Mouse (Mus musculus) hindbrain, postnatal 0 days (tissue): ENCODE results near the gene Adamts4. TPM values are rescaled to one million over a fixed set of nuclear protein-coding genes. Genes with fewer than 3 reads are reported as not detected.

Experiments
- ATAC-seq: fragments of 200-750 bp; cut with Nextera tagmentation; 2 replicates; pipeline ENCODE4 v1.8.0; 2017; ENCODE audit warnings: mild to moderate bottlenecking, moderate TSS enrichment, moderate library complexity
- DNase-seq: peaks from one replicate; pipeline ENCODE4 v3.0.0-alpha.2; 2015; ENCODE audit warnings: low spot score
- H3K27ac ChIP-seq: fragments of 300-500 bp; sonication (generic); 2 replicates; pipeline ENCODE4 v1.5.1; 2014; ENCODE audit warnings: mild to moderate bottlenecking
- H3K27me3 ChIP-seq: fragments of 300-500 bp; sonication (generic); 2 replicates; pipeline ENCODE4 v1.6.1; 2014; ENCODE audit warnings: low read length, mixed read lengths; ENCODE audit not compliant: insufficient read depth
- H3K36me3 ChIP-seq: fragments of 300-500 bp; sonication (generic); 2 replicates; pipeline ENCODE4 v1.6.1; 2014; ENCODE audit warnings: low read length, mixed read lengths; ENCODE audit not compliant: insufficient read depth
- H3K4me1 ChIP-seq: fragments of 300-500 bp; sonication (generic); 2 replicates; pipeline ENCODE4 v1.6.1; 2014; ENCODE audit warnings: antibody characterized with exemption, low read length, mixed read lengths; ENCODE audit not compliant: insufficient read depth
- H3K4me2 ChIP-seq: fragments of 300-500 bp; sonication (generic); 2 replicates; pipeline ENCODE4 v1.6.1; 2014; ENCODE audit warnings: low read depth, mild to moderate bottlenecking, low read length, moderate library complexity, mixed read lengths
- H3K4me3 ChIP-seq: fragments of 300-500 bp; sonication (generic); 2 replicates; pipeline ENCODE4 v1.5.1; 2014; ENCODE audit warnings: low read length
- H3K9ac ChIP-seq: fragments of 300-500 bp; sonication (generic); replicated peaks from 2 replicates; pipeline ENCODE4 v1.6.1; 2014; ENCODE audit warnings: mild to moderate bottlenecking, low read length, moderate library complexity, mixed read lengths
- H3K9me3 ChIP-seq: fragments of 300-500 bp; sonication (generic); 2 replicates; pipeline ENCODE4 v1.6.1; 2016; ENCODE audit warnings: low read length, mixed read lengths
- CTCF ChIP-seq: IDR thresholded peaks from 2 replicates; pipeline ENCODE4 v1.5.1; 2016; ENCODE audit warnings: antibody characterized with exemption, control low read depth, low read depth
- WGBS: fragments of 180-500 bp; shearing (Covaris S2); extraction: QIAGEN DNeasy Blood & Tissue Kit; methylation state at CpG from one replicate; pipeline ENCODE4 v1.1.7; 2014; 5-methylcytosine and 5-hydroxymethylcytosine counted together
- polyA plus RNA-seq: library from polyadenylated mRNA; unstranded; fragments of >200 nt; fragmentation: Nextera tagmentation; extraction: Ambion mirVana; gene quantifications from 2 replicates; pipeline ENCODE4 v1.2.1, GENCODE M21; 2015
- total RNA-seq: library from RNA; depleted of rRNA; stranded (reverse); fragments of >200 nt; gene quantifications from 2 replicates; pipeline ENCODE4 v1.2.3, GENCODE M21; 2014

Gene Adamts4
- total and polyA plus RNA-seq, 2 experiments from 2014 or later: 4.4 to 7.4 TPM

- Histone ChIP-seq H3K4me1 (peaks cover 9% of the 10 kb centered on the region), H3K27me3 (no peaks in the 10 kb centered on the region), H3K4me2 (no peak overlapping the region), H3K36me3 (peaks cover 56% of the 10 kb centered on the region), H3K9me3 (no peaks in the 10 kb centered on the region), H3K27ac (no peak overlapping the region), H3K4me3 (no peak overlapping the region), H3K9ac (no peak overlapping the region)
- TF ChIP-seq CTCF: no peak
- 72% methylated on average over 11 of the region's 11 CpGs for WGBS
- ATAC-seq (no peak), DNase-seq (no peak)
Measured at GRCm38 (mm10) chr1:171275144-171275734, 25.0 kb downstream of the Adamts4 start.

GRCm38 (mm10) chr1:171276110-171276748, 26.0 kb downstream of the Adamts4 start:
- no peak for ATAC-seq
- TF ChIP-seq CTCF: no peak

GRCm38 (mm10) chr1:171277736-171278135, 27.5 kb downstream of the Adamts4 start:
- Histone ChIP-seq H3K4me3 (no peak overlapping the region), H3K9me3 (no peaks in the 10 kb centered on the region), H3K27me3 (no peaks in the 10 kb centered on the region), H3K4me1 (peaks cover 6% of the 10 kb centered on the region), H3K9ac (no peak overlapping the region), H3K4me2 (no peak overlapping the region), H3K27ac (no peak overlapping the region), H3K36me3 (peaks cover 51% of the 10 kb centered on the region)
- DNase-seq (no peak), ATAC-seq (no peak)
- no peak for TF ChIP-seq CTCF
- WGBS: 88% methylated on average over 10 of the region's 10 CpGs

More at GRCm38 (mm10) chr1:171276110-171276748, 26.0 kb downstream of the Adamts4 start:
- Histone ChIP-seq H3K4me3 (no peak overlapping the region), H3K36me3 (peaks cover 56% of the 10 kb centered on the region), H3K27ac (no peak overlapping the region), H3K4me2 (no peak overlapping the region), H3K27me3 (no peaks in the 10 kb centered on the region), H3K9ac (no peak overlapping the region), H3K9me3 (no peaks in the 10 kb centered on the region), H3K4me1 (peaks cover 7% of the 10 kb centered on the region)
- no peak for DNase-seq
- WGBS: 87% methylated on average over 14 of the region's 14 CpGs

GRCm38 (mm10) chr1:171278436-171278835, 28.2 kb downstream of the Adamts4 start:
- 95% methylated on average over 8 of the region's 8 CpGs for WGBS
- no peak for ATAC-seq
- no peak for DNase-seq
- peaks cover 48% of the 10 kb centered on the region for H3K36me3 ChIP-seq
- no peaks in the 10 kb centered on the region for H3K9me3 ChIP-seq
- no peak overlapping the region for H3K4me3 ChIP-seq
- H3K4me1 ChIP-seq: peaks cover 6% of the 10 kb centered on the region
- no peak overlapping the region for H3K27ac ChIP-seq
- H3K27me3 ChIP-seq: no peaks in the 10 kb centered on the region
- H3K4me2 ChIP-seq: no peak overlapping the region
- no peak for TF ChIP-seq CTCF
- H3K9ac ChIP-seq: no peak overlapping the region

GRCm38 (mm10) chr1:171279012-171279705, 28.9 kb downstream of the Adamts4 start:
- no peak overlapping the region for H3K4me3 ChIP-seq
- no peaks in the 10 kb centered on the region for H3K27me3 ChIP-seq
- peaks cover 44% of the 10 kb centered on the region for H3K36me3 ChIP-seq
- H3K9ac ChIP-seq: no peak overlapping the region
- no peaks in the 10 kb centered on the region for H3K9me3 ChIP-seq
- no peak for TF ChIP-seq CTCF
- H3K4me1 ChIP-seq: peaks cover 6% of the 10 kb centered on the region
- ATAC-seq: no peak
- H3K4me2 ChIP-seq: no peak overlapping the region
- no peak overlapping the region for H3K27ac ChIP-seq
- 88% methylated on average over 14 of the region's 14 CpGs for WGBS
- no peak for DNase-seq

GRCm38 (mm10) chr1:171279721-171280120, 29.5 kb downstream of the Adamts4 start:
- Histone ChIP-seq H3K9me3 (no peaks in the 10 kb centered on the region), H3K4me3 (peak overlapping the region; percentile 68; the same call in 1 of the 2 replicates), H3K9ac (no peak overlapping the region), H3K27me3 (no peaks in the 10 kb centered on the region), H3K36me3 (peaks cover 39% of the 10 kb centered on the region), H3K27ac (no peak overlapping the region), H3K4me1 (peaks cover 6% of the 10 kb centered on the region), H3K4me2 (peak overlapping the region; percentile 95)
- ATAC-seq (no peak), DNase-seq (no peak)
- no peak for TF ChIP-seq CTCF
- 59% methylated on average over 5 of the region's 5 CpGs for whole genome bisulfite sequencing
